Mouse (Mus musculus): ENCODE data around the gene Fzr1. TPM values are rescaled to one million over a fixed set of nuclear protein-coding genes. Genes with fewer than 3 reads are reported as not detected.
A peak's percentile ranks its signal among the peaks of the same experiment; 100 is the strongest.

The Fzr1 gene
- polyA plus RNA-seq, 1 experiment from 2014 or later, result 112 TPM

- Histone ChIP-seq H3K36me3 (peaks cover 26% of the 10 kb centered on the region), H3K9me3 (no peaks in the 10 kb centered on the region), H3K4me1 (peaks cover 55% of the 10 kb centered on the region), H3K27ac (no peak overlapping the region), H3K9ac (no peak overlapping the region), H3K27me3 (peaks cover 20% of the 10 kb centered on the region), H3K4me3 (no peak overlapping the region), H3K4me2 (replicated peaks) (no peak overlapping the region)
- no peak for ATAC-seq (ENCODE audit: low FRiP score, low read depth)
- WGBS, result 77% methylated on average over 3 of the region's 5 CpGs
Measured at GRCm38 (mm10) chr10:81421797-81422100, 43.4 kb upstream of the Fzr1 start.

GRCm38 (mm10) chr10:81421041-81421796 is 42.9 kb upstream of the Fzr1 start:
- Histone ChIP-seq H3K9me3 (no peaks in the 10 kb centered on the region), H3K4me3 (no peak overlapping the region), H3K27ac (no peak overlapping the region), H3K4me1 (peaks cover 55% of the 10 kb centered on the region), H3K27me3 (peaks cover 18% of the 10 kb centered on the region), H3K36me3 (peaks cover 26% of the 10 kb centered on the region), H3K9ac (no peak overlapping the region), H3K4me2 (replicated peaks) (no peak overlapping the region)
- 73% methylated on average over 4 of the region's 4 CpGs for WGBS
- no peak for ATAC-seq (ENCODE audit: low FRiP score, low read depth)

- Histone ChIP-seq H3K27ac (no peak overlapping the region), H3K9ac (no peak overlapping the region), H3K4me2 (replicated peaks) (no peak overlapping the region), H3K27me3 (peaks cover 11% of the 10 kb centered on the region), H3K36me3 (peaks cover 28% of the 10 kb centered on the region), H3K4me3 (no peak overlapping the region), H3K9me3 (no peaks in the 10 kb centered on the region), H3K4me1 (peaks cover 57% of the 10 kb centered on the region)
- WGBS, result 83% methylated on average over 40 of the region's 40 CpGs
- no peak for ATAC-seq (ENCODE audit: low FRiP score, low read depth)
Measured at GRCm38 (mm10) chr10:81420191-81420767, 42.0 kb upstream of the Fzr1 start.

- no peak for ATAC-seq (ENCODE audit: low FRiP score, low read depth)
- peaks cover 57% of the 10 kb centered on the region for H3K4me1 ChIP-seq
- H3K9ac ChIP-seq, result no peak overlapping the region
- H3K36me3 ChIP-seq, result peaks cover 34% of the 10 kb centered on the region
- peaks cover 5% of the 10 kb centered on the region; the same call in 1 of the 2 replicates for H3K27me3 ChIP-seq
- no peak overlapping the region for H3K27ac ChIP-seq
- WGBS, result 91% methylated on average over 10 of the region's 10 CpGs
- no peaks in the 10 kb centered on the region for H3K9me3 ChIP-seq
- no peak overlapping the region for H3K4me2 ChIP-seq (replicated peaks)
- no peak overlapping the region for H3K4me3 ChIP-seq
Measured at GRCm38 (mm10) chr10:81419111-81419928, 41.0 kb upstream of the Fzr1 start.

- ATAC-seq (ENCODE audit: low FRiP score, low read depth), result no peak
- no peaks in the 10 kb centered on the region for H3K27me3 ChIP-seq
- 0 out of 2 replicates have a peak overlapping the region, but pooled peaks have one; percentile 65 for H3K9ac ChIP-seq
- H3K4me3 ChIP-seq, result no peak overlapping the region
- WGBS, result 51% methylated on average over 11 of the region's 11 CpGs
- 0 out of 2 replicates have a peak overlapping the region, but pooled peaks have one; percentile 91 for H3K27ac ChIP-seq
- no peaks in the 10 kb centered on the region for H3K9me3 ChIP-seq
- H3K4me1 ChIP-seq, result peaks cover 59% of the 10 kb centered on the region
- peaks cover 34% of the 10 kb centered on the region for H3K36me3 ChIP-seq
- no peak overlapping the region for H3K4me2 ChIP-seq (replicated peaks)
Measured at GRCm38 (mm10) chr10:81418216-81419070, 40.1 kb upstream of the Fzr1 start.

- Histone ChIP-seq H3K27me3 (no peaks in the 10 kb centered on the region), H3K27ac (peak overlapping the region; percentile 91), H3K4me2 (replicated peaks) (peak overlapping the region; percentile 64), H3K9me3 (no peaks in the 10 kb centered on the region), H3K36me3 (peaks cover 40% of the 10 kb centered on the region), H3K4me3 (peak overlapping the region; percentile 34), H3K4me1 (peaks cover 68% of the 10 kb centered on the region), H3K9ac (peak overlapping the region; percentile 65)
- WGBS, result 44% methylated on average over 12 of the region's 12 CpGs
- no peak for ATAC-seq (ENCODE audit: low FRiP score, low read depth)
Measured at GRCm38 (mm10) chr10:81417227-81418215, 39.2 kb upstream of the Fzr1 start.

- peak; percentile 76 for ATAC-seq (ENCODE audit: low FRiP score, low read depth)
- Histone ChIP-seq H3K4me2 (replicated peaks) (peak overlapping the region; percentile 64), H3K9ac (peak overlapping the region; percentile 65), H3K36me3 (peaks cover 46% of the 10 kb centered on the region), H3K27ac (peak overlapping the region; percentile 91), H3K4me1 (peaks cover 77% of the 10 kb centered on the region), H3K9me3 (no peaks in the 10 kb centered on the region), H3K27me3 (no peaks in the 10 kb centered on the region), H3K4me3 (peak overlapping the region; percentile 34)
- WGBS, result 1% methylated on average over 15 of the region's 26 CpGs
Measured at GRCm38 (mm10) chr10:81416581-81417226, 38.4 kb upstream of the Fzr1 start.

- H3K4me2 ChIP-seq (replicated peaks), result no peak overlapping the region
Measured at GRCm38 (mm10) chr10:81415549-81416310, 37.4 kb upstream of the Fzr1 start.

GRCm38 (mm10) chr10:81415146-81415545 is 36.8 kb upstream of the Fzr1 start:
- Histone ChIP-seq H3K27me3 (no peaks in the 10 kb centered on the region), H3K27ac (peak overlapping the region; percentile 91; the same call in 1 of the 2 replicates), H3K36me3 (peaks cover 40% of the 10 kb centered on the region), H3K4me2 (replicated peaks) (no peak overlapping the region), H3K9me3 (no peaks in the 10 kb centered on the region), H3K4me1 (peaks cover 91% of the 10 kb centered on the region), H3K9ac (no peak overlapping the region), H3K4me3 (no peak overlapping the region)
- 78% methylated on average over 5 of the region's 5 CpGs for WGBS
- no peak for ATAC-seq (ENCODE audit: low FRiP score, low read depth)

More at GRCm38 (mm10) chr10:81415549-81416310, 37.4 kb upstream of the Fzr1 start:
- H3K36me3 ChIP-seq, result peaks cover 44% of the 10 kb centered on the region
- WGBS, result 63% methylated on average over 17 of the region's 17 CpGs
- H3K4me3 ChIP-seq, result no peak overlapping the region
- no peak for ATAC-seq (ENCODE audit: low FRiP score, low read depth)
- no peak overlapping the region for H3K9ac ChIP-seq
- H3K4me1 ChIP-seq, result peaks cover 86% of the 10 kb centered on the region
- H3K27me3 ChIP-seq, result no peaks in the 10 kb centered on the region
- H3K9me3 ChIP-seq, result no peaks in the 10 kb centered on the region
- H3K27ac ChIP-seq, result peak overlapping the region; percentile 91

- Histone ChIP-seq H3K4me1 (peaks cover 95% of the 10 kb centered on the region), H3K27me3 (no peaks in the 10 kb centered on the region), H3K9me3 (no peaks in the 10 kb centered on the region), H3K36me3 (peaks cover 35% of the 10 kb centered on the region), H3K4me2 (replicated peaks) (peak overlapping the region; percentile 48; the same call in 1 of the 2 replicates), H3K9ac (no peak overlapping the region), H3K27ac (peak overlapping the region; percentile 91; the same call in 1 of the 2 replicates), H3K4me3 (no peak overlapping the region)
- ATAC-seq (ENCODE audit: low FRiP score, low read depth), result no peak
Measured at GRCm38 (mm10) chr10:81414682-81415081, 36.4 kb upstream of the Fzr1 start.
